Mouse (Mus musculus): ENCODE results near the gene Anp32e. TPM values are rescaled to one million over a fixed set of nuclear protein-coding genes. Genes with fewer than 3 reads are reported as not detected.
A peak's percentile ranks its signal among the peaks of the same experiment; 100 is the strongest.
"Not testable (repeated sequence)": the region's sequence is repeated elsewhere in the genome, so short reads cannot be mapped to it uniquely, and the experiment has no call there.

Gene Anp32e
- total RNA-seq, 2 experiments from 2014 or later, result 77.4 to 94.7 TPM

- DNase-seq, result not testable (repeated sequence)
These were observed 48.5 kb downstream of the Anp32e start for GRCm38 (mm10) chr3:95977587-95977986.

DNA sequence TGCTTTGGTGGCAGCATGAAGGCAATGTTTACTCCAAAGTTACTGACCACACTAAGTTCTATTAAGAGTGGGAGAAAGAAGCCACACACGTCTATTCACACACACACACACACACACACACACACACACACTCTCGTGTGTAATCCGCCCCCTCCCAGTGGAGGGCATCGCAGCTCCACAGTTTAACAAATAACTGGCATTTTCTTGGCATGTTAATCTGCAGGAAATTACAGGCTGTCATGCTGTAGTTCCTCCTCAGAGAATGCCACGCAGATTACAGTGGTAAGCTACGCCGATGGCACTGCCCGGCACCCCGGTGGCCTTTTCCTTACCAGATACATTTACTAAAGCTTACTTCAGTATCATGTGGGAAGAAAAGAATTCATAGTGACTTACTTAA is 49.2 kb downstream of the Anp32e start:
- DNase-seq, result no peak

- no peak for DNase-seq
These were observed 51.4 kb downstream of the Anp32e start for GRCm38 (mm10) chr3:95980276-95980970.

- DNase-seq, result no peak
These were observed 53.1 kb downstream of the Anp32e start for GRCm38 (mm10) chr3:95982129-95982528.

DNA sequence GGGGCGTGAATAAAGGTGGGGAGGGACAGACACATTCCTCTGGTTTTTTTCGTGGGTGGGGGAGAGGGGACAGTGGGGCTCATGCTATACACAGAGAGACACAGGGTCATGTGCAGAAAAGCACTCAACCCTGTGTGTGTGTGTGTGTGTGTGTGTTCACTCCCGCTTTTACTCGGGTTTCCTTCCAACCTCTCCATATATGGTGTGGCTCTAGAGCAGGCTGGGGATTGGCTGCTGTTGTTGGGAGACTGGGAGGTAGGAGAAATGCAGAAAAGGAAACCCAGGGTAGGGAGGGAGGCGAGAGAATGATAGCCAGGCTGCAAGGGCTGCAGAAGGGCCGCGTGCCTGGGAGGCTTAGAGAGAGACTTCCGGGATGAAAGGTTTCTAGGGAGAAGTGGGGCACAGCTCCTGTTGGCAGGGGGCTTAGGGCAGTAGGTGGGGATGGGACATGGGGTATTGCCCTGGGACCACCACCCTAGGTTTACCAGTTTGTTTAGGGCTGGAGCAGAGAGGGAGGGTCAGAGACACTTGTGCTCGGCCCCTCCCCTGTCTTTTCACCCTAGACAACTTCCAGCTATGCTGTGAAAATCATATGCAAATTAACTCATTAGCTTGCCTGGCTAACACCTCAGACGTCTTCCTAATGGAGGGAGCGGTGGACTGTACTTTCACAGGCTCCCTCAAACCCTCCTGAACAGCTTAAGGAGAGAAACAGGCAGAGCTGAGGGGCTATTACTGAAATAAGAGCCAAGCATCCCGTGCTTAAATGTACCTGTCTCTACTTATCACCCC is 56.4 kb downstream of the Anp32e start:
- no peak for DNase-seq

- DNase-seq, result no peak
These were observed 57.1 kb downstream of the Anp32e start for GRCm38 (mm10) chr3:95986001-95986622.

DNA sequence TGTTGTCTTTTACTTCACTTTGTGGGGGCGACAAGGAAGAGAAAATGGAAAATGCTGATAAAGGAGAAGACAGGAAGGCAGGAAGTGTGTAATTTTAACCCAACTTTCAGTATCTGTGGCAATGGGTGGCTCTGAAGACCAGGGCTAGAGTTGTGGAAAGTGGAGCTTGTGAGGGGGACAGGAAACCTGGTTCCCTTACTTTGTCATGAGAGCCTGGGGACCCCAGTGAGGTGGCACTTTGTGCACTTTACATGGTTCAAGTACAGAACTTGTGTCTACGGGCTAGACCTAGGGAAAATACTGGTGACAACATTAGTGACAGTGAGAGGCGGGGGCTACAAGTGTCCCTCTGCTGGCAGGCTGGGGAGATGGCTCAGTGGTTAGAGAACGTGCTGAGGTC is 57.9 kb downstream of the Anp32e start:
- no peak for DNase-seq

- no peak for DNase-seq
These were observed 58.5 kb downstream of the Anp32e start for GRCm38 (mm10) chr3:95987386-95988110.

DNA sequence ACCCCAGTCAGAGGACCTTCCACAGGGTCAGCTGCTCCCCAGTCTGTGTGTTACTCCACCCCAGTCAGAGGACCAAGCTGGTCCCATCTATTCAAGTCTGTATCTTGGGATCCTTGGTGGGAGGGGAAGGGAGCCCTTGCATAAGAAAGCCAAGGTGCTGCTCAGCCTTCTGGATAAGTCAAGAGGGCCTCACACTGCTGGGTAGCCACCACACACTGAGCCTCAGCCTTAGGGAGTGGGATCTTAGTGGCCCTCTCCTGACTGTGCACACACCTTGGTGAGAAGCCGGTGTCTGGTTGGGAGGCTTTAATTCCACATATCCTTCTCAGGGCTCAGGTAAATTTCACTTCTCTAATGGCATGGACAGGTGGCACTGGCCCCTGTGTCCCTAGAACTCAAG is 59.1 kb downstream of the Anp32e start:
- DNase-seq, result no peak

GRCm38 (mm10) chr3:95988969-95989368 is 59.9 kb downstream of the Anp32e start:
- no peak for DNase-seq

- DNase-seq, result no peak
These were observed 61.4 kb downstream of the Anp32e start for GRCm38 (mm10) chr3:95990413-95990941.

DNA sequence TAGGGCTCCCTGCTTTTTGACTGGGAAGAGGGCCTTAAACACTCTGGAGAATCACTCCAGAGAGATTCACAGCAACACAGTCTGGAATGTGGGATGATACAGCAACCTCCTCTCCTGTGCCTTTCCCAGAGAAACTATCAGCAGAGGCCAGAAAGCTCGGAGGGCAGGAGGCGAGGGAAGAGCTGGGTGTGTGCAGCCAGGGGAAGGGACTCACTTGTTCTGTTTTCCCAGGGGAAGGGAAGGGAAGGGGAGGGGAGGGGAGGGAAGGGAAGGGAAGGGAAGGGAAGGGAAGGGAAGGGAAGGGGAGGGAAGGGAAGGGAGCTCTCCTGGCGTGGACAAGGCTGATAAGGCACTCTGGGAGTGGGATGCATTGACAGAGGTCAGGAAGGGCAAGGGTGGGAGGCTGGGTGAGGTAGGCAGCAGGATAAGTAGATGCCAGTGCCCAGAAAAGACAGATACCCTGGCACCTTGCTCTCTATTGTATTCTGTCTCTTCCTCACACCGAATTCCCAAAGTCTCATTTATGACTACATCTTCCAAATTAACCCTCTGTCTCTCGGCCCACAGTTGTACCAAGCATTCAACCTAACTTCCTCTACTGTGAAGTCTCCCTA is 64.1 kb downstream of the Anp32e start:
- no peak for DNase-seq

DNA sequence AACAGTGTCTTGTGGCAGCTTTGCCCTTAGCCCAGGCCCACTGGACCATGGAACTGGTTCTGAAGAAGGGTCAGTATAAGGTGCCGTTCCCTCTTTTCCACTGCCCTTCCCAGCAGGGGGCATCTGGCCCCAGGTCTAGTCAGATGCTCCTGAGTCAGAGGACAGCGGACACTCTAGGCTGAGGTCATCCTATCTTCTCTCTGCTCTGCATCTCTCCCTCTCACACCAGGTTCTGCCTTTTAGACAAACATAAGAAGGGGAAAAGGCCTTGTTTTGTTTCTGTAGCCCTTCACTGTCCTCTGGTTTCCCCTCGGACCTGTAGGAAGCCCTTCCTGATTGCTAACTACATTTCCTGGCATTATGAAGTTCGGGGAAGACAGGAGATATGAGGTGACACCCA is 64.8 kb downstream of the Anp32e start:
- no peak for DNase-seq

GRCm38 (mm10) chr3:95994381-95994846 is 65.4 kb downstream of the Anp32e start:
- no peak for DNase-seq

- no peak for DNase-seq
These were observed 66.1 kb downstream of the Anp32e start for GRCm38 (mm10) chr3:95994975-95995801.

DNA sequence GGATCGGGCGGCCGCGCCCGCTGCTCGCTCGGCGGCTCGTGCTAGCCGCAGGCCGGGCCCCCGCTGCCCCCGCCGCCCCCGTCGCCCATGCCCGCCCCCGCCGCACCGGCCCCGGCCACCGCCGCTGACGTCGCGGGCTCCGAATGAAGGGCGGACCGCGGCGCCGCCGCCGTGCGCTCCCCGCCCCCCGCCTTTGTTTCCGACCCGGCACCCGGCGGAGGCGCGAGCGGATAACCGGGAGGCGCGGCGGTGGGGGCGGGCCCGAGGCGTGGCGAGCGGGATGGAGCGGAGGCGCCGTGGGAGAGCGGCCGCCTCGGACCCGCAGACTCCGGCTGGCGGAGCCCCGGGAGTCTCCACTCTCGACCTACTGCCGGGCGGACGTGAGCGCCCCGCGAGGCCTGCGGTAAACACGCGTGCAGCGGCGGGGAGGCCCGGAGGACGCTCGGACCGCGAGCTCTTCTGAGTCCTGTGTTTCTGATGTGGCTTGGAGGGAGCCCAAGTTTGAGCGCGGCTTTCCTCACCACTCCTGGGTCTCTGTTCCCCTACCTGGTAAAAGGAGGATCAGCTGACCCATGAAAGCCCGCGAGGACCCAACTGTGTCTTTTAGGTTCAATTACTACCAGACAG is 66.9 kb downstream of the Anp32e start, which contains the start of gene Plekho1:
Gene Plekho1, minus strand, starts transcription at position 200 of the 627 bp plus-strand sequence.
- peak; percentile 70 for DNase-seq

DNA sequence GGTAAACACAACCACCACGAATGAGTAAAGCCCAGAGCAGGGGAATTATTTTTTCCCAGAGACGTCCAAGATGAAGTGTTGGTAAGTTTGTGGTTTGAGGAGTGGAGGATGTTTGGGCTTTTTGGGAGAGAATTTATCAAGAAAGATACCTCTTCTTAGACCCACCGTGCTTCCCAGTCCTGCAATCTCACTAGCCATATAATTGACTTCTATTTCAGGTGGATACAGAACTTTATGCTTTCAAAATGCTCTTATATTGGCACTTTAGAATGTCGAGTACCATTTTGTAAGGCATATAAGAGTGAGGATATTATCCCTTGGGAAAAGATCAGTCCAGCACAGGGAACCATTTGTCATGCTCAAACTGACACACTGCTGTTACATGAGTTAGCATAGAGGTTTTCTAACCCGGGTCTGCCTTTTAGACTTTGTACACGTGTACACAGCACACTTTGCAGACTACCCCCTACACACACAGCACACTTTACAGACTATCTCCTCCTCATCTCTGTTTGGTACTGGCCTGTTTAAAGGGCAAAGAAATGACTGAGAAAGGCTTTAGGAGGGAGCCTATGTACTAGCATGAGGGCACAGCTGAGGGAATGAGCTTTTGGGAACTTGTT is 67.5 kb downstream of the Anp32e start:
- DNase-seq, result no peak
